In the genomic region with DNA sequence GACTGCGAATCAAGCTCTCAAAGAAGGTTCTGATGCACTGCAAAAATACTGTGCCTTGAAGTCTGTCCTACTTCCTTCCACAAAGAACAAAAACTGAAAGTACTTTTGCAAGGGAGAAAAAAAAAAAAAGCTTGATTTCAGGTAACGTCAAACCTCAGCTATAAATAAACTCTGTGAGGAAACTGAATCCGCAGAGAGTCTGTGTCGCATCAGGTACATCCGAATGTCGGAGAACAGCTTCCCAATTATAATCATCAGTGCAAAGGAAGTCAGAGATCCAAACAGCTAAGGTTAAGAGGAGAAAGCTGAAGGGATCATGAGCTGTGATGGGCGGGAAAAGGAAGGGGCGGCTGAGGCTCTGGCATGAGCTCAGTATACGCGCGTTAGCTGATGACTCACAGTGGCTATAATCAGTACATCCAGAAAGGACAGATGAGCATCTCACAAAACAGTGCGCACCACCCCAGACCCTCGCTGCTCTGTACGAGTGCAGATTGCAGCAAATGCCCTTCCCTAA, we compare ENCODE assay signal across 9 mouse cellular contexts.
DNase-seq lines count a peak whose midpoint lies in the region; ATAC-seq lines count a peak whose summit lies in the region.
"Had no signal": no experiment of that assay in that cellular context is flagged by ENCODE, and none has a peak within 500 bp of the region (broad histone marks: within the 10 kb centered on the region; RNA-seq: fewer than 3 reads in every experiment).

No protein-coding gene starts in this region.

- no peak overlapping the region for H3K4me3 ChIP-seq in hindbrain, embryonic 11.5 days (ENCODE audit: low read depth, low read length)
- H3K4me3 ChIP-seq: neural tube, embryonic 12.5 days had no signal

- ATAC-seq in frontal cortex, adult (ENCODE audit: low TSS enrichment), result peak; percentile 91
- peak; percentile 86 for ATAC-seq in CD4-positive, CD25-positive, alpha-beta regulatory T cell, adult 4 months
- peak; percentile 72 for ATAC-seq in common myeloid progenitor, adult 5-6 weeks (replicated peaks; ENCODE audit: low read depth, poor library complexity, severe bottlenecking)
- peak; percentile 37 for ATAC-seq in neutrophil, adult 5-6 weeks (ENCODE audit: extremely low read depth, insufficient number of reproducible peaks, low FRiP score, poor library complexity, severe bottlenecking)
- ATAC-seq in hindbrain, embryonic 11.5 days (ENCODE audit: low FRiP score), result no peak

- H3K9me3 ChIP-seq in hindbrain, embryonic 11.5 days (ENCODE audit: control insufficient read depth, low read length), result no peaks in the 10 kb centered on the region
- H3K9me3 ChIP-seq: neural tube, embryonic 12.5 days had no signal

- no peaks in the 10 kb centered on the region for H3K36me3 ChIP-seq in hindbrain, embryonic 11.5 days (ENCODE audit: control insufficient read depth, insufficient read depth, low read length)
- H3K36me3 ChIP-seq: neural tube, embryonic 12.5 days had no signal

- H3K27me3 ChIP-seq in hindbrain, embryonic 11.5 days (ENCODE audit: control insufficient read depth, insufficient read depth, low read length), result no peaks in the 10 kb centered on the region
- H3K27me3 ChIP-seq: neural tube, embryonic 12.5 days had no signal

- H3K9ac ChIP-seq in hindbrain, embryonic 11.5 days (ENCODE audit: low read depth, low read length), result no peak overlapping the region
- H3K9ac ChIP-seq: neural tube, embryonic 12.5 days had no signal

- no peak for DNase-seq in frontal cortex, postnatal 10 days (ENCODE audit: low spot score in 2 of 2)
- DNase-seq in kidney, postnatal 14 days, result peak; percentile 24
- DNase-seq in hindbrain, embryonic 11.5 days (ENCODE audit: low spot score), result no peak
- DNase-seq in ovary, adult 18-20 months (ENCODE audit: low spot score), result no peak

- H3K27ac ChIP-seq in hindbrain, embryonic 11.5 days (ENCODE audit: low read depth, low read length), result no peak overlapping the region
- H3K27ac ChIP-seq: neural tube, embryonic 12.5 days had no signal

- no peak overlapping the region for H3K4me2 ChIP-seq in hindbrain, embryonic 11.5 days (replicated peaks; ENCODE audit: low read depth, low read length)
- H3K4me2 ChIP-seq: neural tube, embryonic 12.5 days had no signal

- no peaks in the 10 kb centered on the region for H3K4me1 ChIP-seq in hindbrain, embryonic 11.5 days (replicated peaks; ENCODE audit: control insufficient read depth, insufficient read depth, low read length)
- H3K4me1 ChIP-seq: neural tube, embryonic 12.5 days had no signal

- WGBS in hindbrain, embryonic 11.5 days, result 90% methylated on average over 14 of the region's 14 CpGs
